Mouse (Mus musculus) liver, adult (tissue): Measurements from ENCODE around the gene Sv2c.

ENCODE experiments used
- GATA4 ChIP-seq: IDR thresholded peaks from 2 replicates; pipeline ENCODE4 v1.6.1; 2014; ENCODE audit warnings: mild to moderate bottlenecking, low read length; ENCODE audit not compliant: insufficient replicate concordance

The Sv2c gene

DNA sequence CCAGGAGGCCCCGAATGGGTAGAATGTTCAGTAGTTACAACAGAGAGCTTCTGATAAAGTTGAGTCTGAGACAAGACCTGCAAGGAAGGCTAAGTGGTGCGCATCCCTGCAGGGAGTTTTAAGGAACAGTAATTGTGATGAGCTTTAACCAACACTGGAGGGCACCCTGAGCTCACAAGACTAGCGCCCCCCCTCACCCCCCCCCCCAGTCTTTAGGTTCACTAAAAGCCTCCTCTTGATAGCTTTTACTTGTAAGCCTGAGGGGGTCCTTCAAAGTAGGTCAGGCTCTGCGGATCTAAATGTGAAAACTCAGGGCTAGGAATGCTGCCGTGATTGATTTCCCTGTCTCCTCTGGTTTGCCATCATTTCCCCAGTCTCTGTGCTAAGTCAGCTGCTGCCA, 129.9 kb downstream of the Sv2c start:
- no peak for TF ChIP-seq GATA4

DNA sequence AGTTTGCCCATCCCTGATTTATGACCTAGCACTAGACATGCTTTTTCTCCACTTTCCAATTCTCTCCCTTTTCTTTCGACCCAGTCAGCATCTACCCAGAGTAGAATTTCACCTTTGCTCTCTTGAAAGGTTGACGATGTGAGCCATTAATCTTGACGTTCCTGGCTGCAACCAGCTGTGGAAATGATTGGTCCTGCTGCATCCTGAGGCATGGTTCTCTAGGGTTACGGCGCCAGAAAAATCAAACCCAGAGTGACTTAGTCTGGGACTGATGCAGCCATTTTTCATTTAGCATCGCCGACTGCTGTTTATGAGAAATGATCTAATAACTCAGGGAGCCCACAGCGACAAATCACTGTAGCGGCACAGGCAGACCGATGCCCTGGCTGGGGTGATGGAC, 133.0 kb downstream of the Sv2c start:
- TF ChIP-seq GATA4 = no peak

GRCm38 (mm10) chr13:95997294-95997693, 135.1 kb downstream of the Sv2c start:
- no peak for TF ChIP-seq GATA4

- TF ChIP-seq GATA4 = no peak
Measured at GRCm38 (mm10) chr13:95994705-95995703, 137.4 kb downstream of the Sv2c start.

DNA sequence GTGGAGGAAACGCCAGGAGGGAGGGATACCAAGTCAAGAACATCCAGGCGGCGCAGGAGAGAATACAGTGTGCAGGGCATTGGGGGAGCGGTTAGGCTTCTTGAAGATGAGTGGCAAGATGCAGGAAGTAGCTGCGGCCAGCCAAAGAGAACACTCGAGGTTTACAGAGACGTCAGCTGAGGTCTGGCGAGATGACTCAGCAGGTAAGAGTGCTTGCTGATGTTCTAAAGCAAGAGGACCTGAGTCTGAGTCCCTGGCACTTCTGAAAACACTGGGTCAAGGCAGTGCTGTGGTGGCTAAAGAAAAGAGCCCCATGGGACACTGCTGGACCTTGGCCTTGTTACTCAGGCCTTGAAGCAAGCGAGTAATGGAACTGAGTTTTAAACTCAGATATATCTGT, 144.2 kb downstream of the Sv2c start:
- no peak for TF ChIP-seq GATA4

DNA sequence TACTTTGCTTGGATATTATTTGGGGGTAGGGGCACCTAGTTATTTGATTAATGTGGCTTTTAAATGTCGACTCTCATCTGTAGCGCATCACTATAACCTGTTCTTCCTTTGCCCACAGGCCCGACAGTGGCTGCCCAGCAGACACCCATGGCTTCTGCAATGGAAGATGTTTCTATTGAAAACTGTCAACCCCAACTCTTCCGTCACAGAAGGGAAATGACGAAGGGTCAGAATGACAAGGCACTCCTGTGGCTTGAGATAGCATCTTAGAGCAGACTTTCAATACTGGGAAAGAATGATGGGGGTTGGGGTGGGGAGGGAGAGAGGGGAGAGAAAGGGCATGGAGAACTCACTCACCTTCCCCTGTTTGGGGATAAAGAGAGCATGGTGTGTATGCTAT, 145.2 kb downstream of the Sv2c start:
- no peak for TF ChIP-seq GATA4

DNA sequence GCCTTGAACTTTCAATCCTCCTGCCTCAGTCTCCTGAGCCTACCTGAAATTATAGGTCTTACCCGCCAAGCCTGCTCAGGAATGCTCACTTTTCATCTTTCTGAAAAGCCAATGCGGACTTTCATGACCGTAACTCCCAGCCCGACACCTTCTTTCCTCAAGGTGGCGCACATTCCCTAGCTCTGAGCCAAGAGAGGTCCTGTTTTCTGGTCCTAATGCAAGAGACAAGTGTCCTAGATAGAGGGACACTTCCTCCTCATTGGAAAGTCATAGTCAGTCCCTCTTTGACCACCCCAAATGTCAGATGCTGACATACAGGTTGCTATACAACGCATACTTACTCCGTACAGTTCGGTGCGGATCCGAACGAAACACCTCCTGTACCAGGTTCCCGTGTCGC, 146.0 kb downstream of the Sv2c start:
- TF ChIP-seq GATA4 = no peak

- no peak for TF ChIP-seq GATA4
Measured at GRCm38 (mm10) chr13:95975225-95975624, 157.2 kb downstream of the Sv2c start.

- no peak for TF ChIP-seq GATA4
Measured at GRCm38 (mm10) chr13:95974106-95974505, 158.3 kb downstream of the Sv2c start.

DNA sequence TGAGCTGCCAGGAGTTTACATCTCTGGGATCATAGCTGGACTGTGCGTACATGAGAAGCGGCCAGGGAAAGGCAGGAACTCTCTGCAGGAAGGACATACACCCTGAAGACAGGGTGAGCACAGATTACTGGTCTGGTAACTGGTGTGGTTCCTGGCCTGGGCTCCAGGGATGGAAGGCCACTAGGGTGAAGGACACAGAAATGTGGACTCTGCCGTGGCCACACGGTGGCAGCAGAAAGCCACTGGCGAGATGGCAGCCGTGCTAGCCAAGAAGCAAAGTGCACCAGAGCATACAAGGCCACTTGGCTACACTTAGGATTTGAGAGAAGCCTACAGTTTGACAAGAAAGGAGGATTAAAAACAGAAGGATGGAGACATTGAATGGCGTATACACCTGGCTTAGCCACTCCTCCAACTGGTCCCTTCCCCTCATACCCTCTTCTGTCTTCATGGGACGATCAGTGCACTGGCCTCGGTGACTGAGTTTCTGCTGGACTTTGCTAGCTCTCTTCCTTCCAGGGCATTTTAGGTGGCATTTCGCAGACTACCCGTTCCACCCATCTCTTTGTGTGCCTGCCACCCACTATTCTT, 158.9 kb downstream of the Sv2c start:
- TF ChIP-seq GATA4 = no peak

DNA sequence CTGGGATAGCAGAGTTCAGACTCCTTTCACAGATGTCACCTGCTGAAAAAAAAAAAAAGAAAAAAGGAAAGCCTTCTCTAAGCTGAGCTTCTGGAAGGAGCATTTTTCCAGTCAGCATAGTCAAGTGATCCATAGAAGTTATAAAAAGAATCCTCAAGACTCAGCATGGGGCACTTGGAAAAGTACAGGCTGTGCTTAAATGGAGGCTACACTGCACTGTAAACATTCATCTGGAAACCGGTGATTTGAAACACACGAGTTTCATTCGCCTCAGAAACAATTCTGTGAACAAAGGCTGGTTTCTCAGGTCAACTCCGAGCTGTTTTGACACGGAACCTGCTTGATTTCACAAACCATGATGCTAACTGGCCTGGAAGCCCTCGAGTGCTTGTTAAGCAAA, 165.6 kb downstream of the Sv2c start:
- TF ChIP-seq GATA4 = no peak

DNA sequence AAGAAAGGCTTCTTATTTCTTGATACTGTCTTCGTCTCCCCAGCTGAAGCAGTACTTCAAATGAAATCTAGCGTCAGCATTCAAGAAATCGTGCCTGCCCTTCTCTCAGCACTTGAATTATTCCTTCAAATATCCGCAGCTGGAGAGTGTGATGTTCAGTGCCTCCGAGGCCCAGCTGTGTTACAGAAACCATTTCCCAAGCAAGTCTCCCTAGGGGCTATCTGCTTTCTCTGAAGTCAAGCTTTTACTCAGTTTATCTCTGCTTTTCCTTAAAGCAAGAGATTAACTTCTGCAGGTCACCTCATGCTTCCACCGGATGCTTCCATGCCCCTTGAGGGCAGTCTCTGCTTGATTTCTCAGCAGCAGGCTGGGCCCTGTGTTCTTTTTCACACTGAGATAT, 166.8 kb downstream of the Sv2c start:
- TF ChIP-seq GATA4 = peak; percentile 33; the same call in 1 of the 2 replicates

DNA sequence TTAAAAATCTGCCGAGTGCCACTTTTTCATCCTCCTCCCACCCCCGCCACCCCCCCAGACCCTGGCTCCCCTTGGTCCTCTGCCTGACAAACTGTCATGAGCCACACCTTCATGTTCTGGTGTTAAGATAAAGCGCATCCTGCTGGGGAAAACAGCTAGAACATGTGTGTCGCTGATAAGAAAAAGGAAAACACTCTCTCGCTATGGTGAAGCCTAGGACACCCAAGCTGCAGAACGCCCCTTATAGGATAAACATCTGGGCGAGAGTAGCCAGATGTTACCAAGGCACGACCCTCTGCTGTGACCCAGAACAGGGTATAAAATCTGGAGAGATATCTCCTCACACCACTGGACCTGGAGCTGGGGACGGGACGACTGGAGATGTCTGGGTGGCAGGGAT, 167.2 kb downstream of the Sv2c start:
- TF ChIP-seq GATA4 = peak; percentile 39; the same call in 1 of the 2 replicates

- TF ChIP-seq GATA4 = no peak
Measured at GRCm38 (mm10) chr13:95964226-95964625, 168.2 kb downstream of the Sv2c start.

DNA sequence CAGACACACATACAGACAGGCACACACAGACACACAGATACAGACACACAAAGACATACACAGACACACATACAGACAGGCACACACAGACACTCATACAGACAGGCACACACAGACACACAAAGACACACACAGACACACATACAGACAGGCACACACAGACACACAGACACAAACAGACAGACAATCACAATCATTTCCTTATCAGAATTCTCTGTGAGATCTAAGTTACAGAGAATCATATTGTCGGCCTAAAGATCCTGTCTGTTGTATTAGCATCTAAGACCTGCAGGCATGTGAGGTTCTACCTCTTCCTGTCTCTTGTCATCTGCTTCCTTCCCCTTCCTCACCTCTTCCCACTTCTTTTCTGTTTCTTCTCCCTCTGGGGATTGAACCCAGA, 168.7 kb downstream of the Sv2c start:
- no peak for TF ChIP-seq GATA4

GRCm38 (mm10) chr13:95961905-95962304, 170.5 kb downstream of the Sv2c start:
- TF ChIP-seq GATA4 = no peak

- no peak for TF ChIP-seq GATA4
Measured at GRCm38 (mm10) chr13:95961191-95961791, 171.1 kb downstream of the Sv2c start.
